Mouse (Mus musculus): ENCODE data around the gene Mtrf1l. TPM values are rescaled to one million over a fixed set of nuclear protein-coding genes. Genes with fewer than 3 reads are reported as not detected.

The Mtrf1l gene
- polyA plus RNA-seq (2014; fragmentation: Illumina TruSeq; extraction: RNeasy Lipid Tissue Mini Kit (QIAGEN cat#74804); ENCODE audit: low read depth, low replicate concordance), result 41.7 TPM

DNA sequence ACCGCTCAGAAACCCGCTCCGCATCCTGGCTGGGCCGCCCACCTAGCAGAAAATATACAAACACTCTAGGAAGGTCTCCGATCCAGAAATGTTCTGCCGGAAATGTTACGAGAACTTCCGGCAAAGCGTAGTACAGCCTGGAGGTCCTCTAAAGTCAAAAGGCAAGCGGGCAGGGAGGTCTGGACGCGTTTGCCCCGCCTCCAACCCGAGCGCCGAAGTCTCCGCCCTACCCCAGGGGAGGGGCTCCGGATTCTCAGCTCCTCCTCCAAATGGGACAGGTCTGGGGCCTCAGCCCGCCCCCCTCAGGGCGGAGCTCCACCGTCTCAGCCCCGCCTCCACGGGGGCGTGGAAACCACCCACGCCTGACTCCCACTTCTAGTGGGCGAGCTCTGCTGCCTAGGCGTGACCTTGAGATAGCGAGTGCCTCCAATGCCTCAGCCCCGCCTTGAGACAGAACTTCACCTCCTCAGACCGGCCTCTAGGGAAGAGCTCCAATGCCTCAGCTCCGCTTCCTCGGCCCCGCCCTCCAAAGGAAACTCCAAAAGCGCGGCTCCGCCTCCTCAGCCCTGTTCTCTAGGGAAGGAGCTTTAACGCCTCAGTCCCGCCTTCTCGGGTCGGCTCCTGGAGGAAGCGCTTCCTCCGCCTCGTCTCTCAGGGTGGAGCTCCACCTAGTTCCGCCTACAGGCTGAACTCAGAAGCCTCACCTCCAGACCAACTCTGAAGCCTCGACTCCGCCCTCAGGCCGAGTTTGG is at the start of gene Mtrf1l:
Gene Mtrf1l, minus strand, starts transcription at position 171 of the 752 bp plus-strand sequence.

DNA sequence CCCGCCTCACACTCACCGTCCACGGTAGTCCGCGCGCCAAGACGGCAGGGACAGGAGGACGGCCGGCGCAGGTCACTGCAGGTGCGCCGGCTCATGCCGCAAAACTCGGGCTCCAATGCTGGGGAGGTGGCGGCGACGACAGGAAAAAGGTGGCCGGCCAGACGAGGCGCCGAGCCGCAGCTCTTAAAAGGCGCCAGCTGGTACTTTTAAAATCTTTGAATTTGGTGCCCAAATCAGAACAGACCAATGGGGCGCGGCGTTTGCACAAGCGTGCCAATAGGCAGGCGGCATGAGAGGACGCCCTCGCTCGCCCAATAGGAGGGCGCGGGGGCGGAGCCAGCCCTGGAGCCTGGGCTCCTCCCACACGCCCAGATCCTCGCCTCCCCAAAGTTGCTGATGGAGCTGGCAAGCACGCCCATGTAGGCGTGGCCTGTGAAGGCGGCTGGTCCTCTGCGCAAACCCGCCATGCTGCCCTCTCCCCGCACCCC is 18.4 kb downstream of the Mtrf1l start, which contains the start of gene Fbxo5:
Gene Fbxo5, minus strand, starts transcription at position 358 of the 488 bp plus-strand sequence.

Other genes with a start within 250 kb of the Mtrf1l start
- gene Myct1, start 230.1 kb downstream of the Mtrf1l start, polyA plus RNA-seq (2014; fragmentation: Illumina TruSeq; extraction: RNeasy Lipid Tissue Mini Kit (QIAGEN cat#74804); ENCODE audit: low read depth, low replicate concordance), result 15.2 TPM
- 7.2 TPM for gene Vip, start 184.7 kb downstream of the Mtrf1l start, polyA plus RNA-seq (2014; fragmentation: Illumina TruSeq; extraction: RNeasy Lipid Tissue Mini Kit (QIAGEN cat#74804); ENCODE audit: low read depth, low replicate concordance)
- gene Fbxo5, start 18.3 kb downstream of the Mtrf1l start, polyA plus RNA-seq (2014; fragmentation: Illumina TruSeq; extraction: RNeasy Lipid Tissue Mini Kit (QIAGEN cat#74804); ENCODE audit: low read depth, low replicate concordance), result 11.3 TPM
- gene Rgs17, start 98.5 kb upstream of the Mtrf1l start, polyA plus RNA-seq (2014; fragmentation: Illumina TruSeq; extraction: RNeasy Lipid Tissue Mini Kit (QIAGEN cat#74804); ENCODE audit: low read depth, low replicate concordance), result 2.5 TPM